In the genomic region with DNA sequence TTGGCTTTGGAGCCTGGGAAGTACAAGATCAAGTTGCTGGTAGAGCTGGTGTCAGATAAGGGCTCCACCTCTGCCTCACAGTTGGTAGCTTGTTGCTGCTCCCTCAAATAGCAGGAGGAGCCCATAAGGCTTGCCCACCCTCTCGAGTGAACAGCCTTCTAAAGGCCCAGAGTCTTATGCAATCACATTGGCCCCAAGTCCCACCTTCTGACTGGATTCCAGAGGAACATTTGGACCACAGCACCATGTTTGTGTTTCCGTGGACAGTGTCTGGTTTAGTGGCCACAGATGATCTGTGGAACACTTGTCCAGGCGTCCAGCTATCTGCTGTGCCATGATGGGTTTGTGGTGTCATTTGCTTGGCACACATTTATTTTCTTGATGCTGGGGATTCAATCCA, we compare ENCODE assay signal across 23 mouse cellular contexts.
DNase-seq lines count a peak whose midpoint lies in the region; ATAC-seq and TF ChIP-seq lines count a peak whose summit lies in the region.
"Had no signal": no experiment of that assay in that cellular context is flagged by ENCODE, and none has a peak within 500 bp of the region (broad histone marks: within the 10 kb centered on the region; RNA-seq: fewer than 3 reads in every experiment).

No protein-coding gene starts in this region.

- intact Hi-C loops in heart, postnatal 10 days (cut with DNase I), result loop anchor here (2.0 kb wide), 1 partner anchor 36 kb away; no protein-coding TSS in a partner anchor

- no peaks in the 10 kb centered on the region for H3K27me3 ChIP-seq in heart, embryonic 13.5 days (replicated peaks)
- no peaks in the 10 kb centered on the region for H3K27me3 ChIP-seq in lung, embryonic 14.5 days (ENCODE audit: insufficient read depth, low read length)
- no peaks in the 10 kb centered on the region for H3K27me3 ChIP-seq in lung, postnatal 0 days (replicated peaks; ENCODE audit: insufficient read depth, low read length)
- no peaks in the 10 kb centered on the region for H3K27me3 ChIP-seq in heart, embryonic 16.5 days (ENCODE audit: control insufficient read depth, insufficient read depth, low read length)
- H3K27me3 ChIP-seq: CH12.LX; embryonic facial prominence, embryonic 15.5 days; hindbrain, embryonic 12.5 days had no signal

- H3K4me3 ChIP-seq in heart, embryonic 13.5 days, result no peak overlapping the region
- no peak overlapping the region for H3K4me3 ChIP-seq in lung, embryonic 14.5 days (ENCODE audit: low read depth, low read length)
- no peak overlapping the region for H3K4me3 ChIP-seq in lung, postnatal 0 days (ENCODE audit: low read depth, low read length)
- no peak overlapping the region for H3K4me3 ChIP-seq in heart, embryonic 16.5 days (ENCODE audit: low read length)
- H3K4me3 ChIP-seq: embryonic facial prominence, embryonic 15.5 days; erythroblast, embryonic 14.5 days; forebrain, embryonic 10.5 days; hindbrain, embryonic 12.5 days had no signal

- H3K4me1 ChIP-seq in heart, embryonic 13.5 days, result peaks cover 44% of the 10 kb centered on the region
- H3K4me1 ChIP-seq in lung, embryonic 14.5 days (ENCODE audit: insufficient read depth), result peaks cover 5% of the 10 kb centered on the region; the same call in 1 of the 2 replicates
- H3K4me1 ChIP-seq in lung, postnatal 0 days (ENCODE audit: insufficient read depth, low read depth, low read length), result peaks cover 4% of the 10 kb centered on the region; the same call in 1 of the 2 replicates
- peaks cover 16% of the 10 kb centered on the region for H3K4me1 ChIP-seq in heart, embryonic 16.5 days (ENCODE audit: control insufficient read depth, insufficient read depth, low read length)

- H3K36me3 ChIP-seq in heart, embryonic 13.5 days, result no peaks in the 10 kb centered on the region
- no peaks in the 10 kb centered on the region for H3K36me3 ChIP-seq in lung, embryonic 14.5 days (ENCODE audit: insufficient read depth)
- H3K36me3 ChIP-seq in lung, postnatal 0 days (ENCODE audit: insufficient read depth, low read length), result no peaks in the 10 kb centered on the region
- H3K36me3 ChIP-seq in heart, embryonic 16.5 days (ENCODE audit: control insufficient read depth, insufficient read depth), result no peaks in the 10 kb centered on the region
- H3K36me3 ChIP-seq: embryonic facial prominence, embryonic 15.5 days; forebrain, embryonic 10.5 days; hindbrain, embryonic 12.5 days had no signal

- no peak overlapping the region for H3K9ac ChIP-seq in heart, embryonic 13.5 days
- H3K9ac ChIP-seq in lung, embryonic 14.5 days, result no peak overlapping the region
- no peak overlapping the region for H3K9ac ChIP-seq in lung, postnatal 0 days (replicated peaks; ENCODE audit: low read depth)
- H3K9ac ChIP-seq in heart, embryonic 16.5 days (ENCODE audit: low read length), result no peak overlapping the region
- H3K9ac ChIP-seq: embryonic facial prominence, embryonic 15.5 days; hindbrain, embryonic 12.5 days had no signal

- ATAC-seq in heart, embryonic 13.5 days (ENCODE audit: extremely low read depth, insufficient number of reproducible peaks, low FRiP score, low TSS enrichment), result no peak
- ATAC-seq in lung, embryonic 14.5 days (ENCODE audit: insufficient read depth), result no peak
- ATAC-seq in lung, postnatal 0 days, result no peak
- ATAC-seq in heart, embryonic 16.5 days (replicated peaks; ENCODE audit: extremely low read depth, insufficient read depth, low FRiP score), result no peak
- ATAC-seq: activated CD4-positive, CD25-positive, alpha-beta regulatory T cell, adult 4 months; inflammation-experienced regulatory T-cells, adult 6 months; intestine, postnatal 0 days; Patski had no signal

- DNase-seq in heart, adult 18-20 months, result peak; percentile 40 to 44
- no peak for DNase-seq in heart, adult 9 months (ENCODE audit: low spot score in 2 of 2)
- no peak for DNase-seq in heart, postnatal 10 days
- DNase-seq in lung, embryonic 14.5 days, result no peak
- no peak for DNase-seq in lung, postnatal 0 days (ENCODE audit: low spot score)
- DNase-seq in ovary, postnatal 10 days (ENCODE audit: low spot score), result no peak
- DNase-seq: adrenal gland, postnatal 25 days; cerebellum, adult 11 months; cerebellum, adult 8-10 months; cerebellum, postnatal 14 days; embryo, embryonic 11 days; gastrocnemius, postnatal 10 days had no signal

- H3K27ac ChIP-seq in heart, embryonic 13.5 days (replicated peaks), result peak overlapping the region; percentile 79; the same call in 1 of the 2 replicates
- peak overlapping the region; percentile 60; the same call in 1 of the 2 replicates for H3K27ac ChIP-seq in lung, embryonic 14.5 days (ENCODE audit: low read depth)
- no peak overlapping the region for H3K27ac ChIP-seq in lung, postnatal 0 days (ENCODE audit: low read length)
- peak overlapping the region; percentile 49; the same call in 1 of the 2 replicates for H3K27ac ChIP-seq in heart, embryonic 16.5 days (ENCODE audit: low read length)
- H3K27ac ChIP-seq: forebrain, embryonic 10.5 days had no signal

- no peak for TF ChIP-seq EP300 in lung, postnatal 0 days (IDR thresholded peaks at IDR 0.05)

- no peaks in the 10 kb centered on the region for H3K9me3 ChIP-seq in heart, embryonic 13.5 days
- no peaks in the 10 kb centered on the region for H3K9me3 ChIP-seq in lung, embryonic 14.5 days (ENCODE audit: low read depth, low read length)
- H3K9me3 ChIP-seq in lung, postnatal 0 days (ENCODE audit: low read length), result no peaks in the 10 kb centered on the region
- no peaks in the 10 kb centered on the region for H3K9me3 ChIP-seq in heart, embryonic 16.5 days (replicated peaks; ENCODE audit: control insufficient read depth, low read length)
- H3K9me3 ChIP-seq: embryonic facial prominence, embryonic 15.5 days; forebrain, embryonic 10.5 days; hindbrain, embryonic 12.5 days had no signal

- WGBS in heart, embryonic 13.5 days, result 68% methylated on average over 3 of the region's 3 CpGs
- WGBS in lung, embryonic 14.5 days, result 63% methylated on average over 3 of the region's 3 CpGs
- 52% methylated on average over 3 of the region's 3 CpGs for WGBS in lung, postnatal 0 days
- 78% methylated on average over 3 of the region's 3 CpGs for WGBS in heart, embryonic 16.5 days

- no peak for TF ChIP-seq CTCF in lung, embryonic 14.5 days (IDR thresholded peaks at IDR 0.05; ENCODE audit: low read depth)
- no peak for TF ChIP-seq CTCF in lung, postnatal 0 days (IDR thresholded peaks at IDR 0.05)

- no peak overlapping the region for H3K4me2 ChIP-seq in heart, embryonic 13.5 days
- H3K4me2 ChIP-seq in lung, embryonic 14.5 days, result no peak overlapping the region
- H3K4me2 ChIP-seq in lung, postnatal 0 days (replicated peaks; ENCODE audit: low read depth, low read length), result no peak overlapping the region
- no peak overlapping the region for H3K4me2 ChIP-seq in heart, embryonic 16.5 days (ENCODE audit: low read depth, low read length)
- H3K4me2 ChIP-seq: embryonic facial prominence, embryonic 15.5 days; hindbrain, embryonic 12.5 days had no signal

Comparison
In these comparisons a context has a peak if more than half of its experiments do, and no peak if none do; other contexts are left out.
1. DNase-seq: peak in heart, adult 18-20 months (2 of 2); none in heart, adult 9 months (0 of 2), heart, postnatal 10 days (0 of 2), lung, embryonic 14.5 days (single experiment), lung, postnatal 0 days (single experiment) and ovary, postnatal 10 days (single experiment).